ENCODE assay signal across 8 mouse cellular contexts in genomic region chr7:80534291-80535008, GRCm38 (mm10). TPM values are rescaled to one million over a fixed set of nuclear protein-coding genes. Genes with fewer than 3 reads are reported as not detected.
DNase-seq lines count a peak whose midpoint lies in the region; ATAC-seq and TF ChIP-seq lines count a peak whose summit lies in the region.

No protein-coding gene starts in this region.

- TF ChIP-seq EP300 in lung, postnatal 0 days (IDR thresholded peaks at IDR 0.05), result no peak

- intact Hi-C loops in left cerebral cortex, postnatal 25 days (cut with DNase I), result no loop called here

- H3K4me3 ChIP-seq in hindbrain, embryonic 11.5 days (ENCODE audit: low read depth, low read length), result peak overlapping the region; percentile 62
- peak overlapping the region; percentile 61 for H3K4me3 ChIP-seq in lung, postnatal 0 days (ENCODE audit: low read depth, low read length)

- H3K4me2 ChIP-seq in hindbrain, embryonic 11.5 days (replicated peaks; ENCODE audit: low read depth, low read length), result peak overlapping the region; percentile 96
- peak overlapping the region; percentile 96 for H3K4me2 ChIP-seq in lung, postnatal 0 days (replicated peaks; ENCODE audit: low read depth, low read length)

- 2% methylated on average over 32 of the region's 32 CpGs for WGBS in hindbrain, embryonic 11.5 days
- 2% methylated on average over 32 of the region's 32 CpGs for WGBS in lung, postnatal 0 days

- TF ChIP-seq CTCF in lung, postnatal 0 days (IDR thresholded peaks at IDR 0.05), result no peak

- ATAC-seq in hindbrain, embryonic 11.5 days (ENCODE audit: low FRiP score), result peak; percentile 55
- ATAC-seq in lung, postnatal 0 days, result no peak

- 0 out of 2 replicates have a peak overlapping the region, but pooled peaks have one; percentile 27 for H3K27ac ChIP-seq in hindbrain, embryonic 11.5 days (ENCODE audit: low read depth, low read length)
- H3K27ac ChIP-seq in lung, postnatal 0 days (ENCODE audit: low read length), result no peak overlapping the region; the same call in 1 of the 2 replicates

- H3K36me3 ChIP-seq in hindbrain, embryonic 11.5 days (ENCODE audit: control insufficient read depth, insufficient read depth, low read length), result no peaks in the 10 kb centered on the region
- no peaks in the 10 kb centered on the region for H3K36me3 ChIP-seq in lung, postnatal 0 days (ENCODE audit: insufficient read depth, low read length)

- H3K9me3 ChIP-seq in hindbrain, embryonic 11.5 days (ENCODE audit: control insufficient read depth, low read length), result no peaks in the 10 kb centered on the region
- H3K9me3 ChIP-seq in lung, postnatal 0 days (ENCODE audit: low read length), result no peaks in the 10 kb centered on the region

- H3K27me3 ChIP-seq in hindbrain, embryonic 11.5 days (ENCODE audit: control insufficient read depth, insufficient read depth, low read length), result no peaks in the 10 kb centered on the region
- no peaks in the 10 kb centered on the region for H3K27me3 ChIP-seq in lung, postnatal 0 days (replicated peaks; ENCODE audit: insufficient read depth, low read length)

- peak overlapping the region; percentile 74 for H3K9ac ChIP-seq in hindbrain, embryonic 11.5 days (ENCODE audit: low read depth, low read length)
- peak overlapping the region; percentile 59 for H3K9ac ChIP-seq in lung, postnatal 0 days (replicated peaks; ENCODE audit: low read depth)

- no peaks in the 10 kb centered on the region for H3K4me1 ChIP-seq in hindbrain, embryonic 11.5 days (replicated peaks; ENCODE audit: control insufficient read depth, insufficient read depth, low read length)
- H3K4me1 ChIP-seq in lung, postnatal 0 days (ENCODE audit: insufficient read depth, low read depth, low read length), result no peaks in the 10 kb centered on the region

- peak; percentile 37 for DNase-seq in adrenal gland, postnatal 14 days
- no peak for DNase-seq in adrenal gland, adult 2 months
- peak; percentile 87 for DNase-seq in CD4-positive helper T cell, adult 2 months (ENCODE audit: low read depth, low spot score)
- DNase-seq in embryo, embryonic 11 days, result peak; percentile 78
- peak; percentile 61 for DNase-seq in hindbrain, embryonic 11.5 days (ENCODE audit: low spot score)
- peak; percentile 66 for DNase-seq in lung, postnatal 0 days (ENCODE audit: low spot score)
- DNase-seq in spleen, postnatal 10 days (ENCODE audit: low spot score in 2 of 2), result peak; percentile 74 to 82
- DNase-seq in left cerebral cortex, postnatal 25 days (ENCODE audit: low spot score in 2 of 2), result no peak

RNA-seq across cellular contexts. Expression of gene Blm, which starts 0.5 kb away (rescaled TPM):
- 6.0 and 6.4 TPM in 2 replicates for total RNA-seq in adrenal gland, postnatal 14 days (2021)
- 1 to 10 TPM; 2.0 to 3.1 TPM for total RNA-seq in adrenal gland, adult 2 months (2021)
- polyA plus RNA-seq in adrenal gland, adult 2 months (2012; rRNA removed), result 0.16 and 0.17 TPM in 2 replicates
- polyA plus RNA-seq in hindbrain, embryonic 11.5 days (2014; fragmentation: Nextera tagmentation; extraction: Ambion mirVana), result 33.7 and 34.0 TPM in 2 replicates
- 2.4 and 2.5 TPM in 2 replicates for polyA plus RNA-seq in lung, postnatal 0 days (2015; fragmentation: Nextera tagmentation; extraction: Ambion mirVana)
- total RNA-seq in left cerebral cortex, postnatal 25 days (2021), result 1 to 10 TPM; 3.1 to 4.3 TPM

Comparison
In these comparisons a context has a peak if more than half of its experiments do, and no peak if none do; other contexts are left out.
1. DNase-seq: peak in adrenal gland, postnatal 14 days (single experiment), CD4-positive helper T cell, adult 2 months (single experiment), embryo, embryonic 11 days (single experiment), hindbrain, embryonic 11.5 days (single experiment), lung, postnatal 0 days (single experiment) and spleen, postnatal 10 days (2 of 2); none in adrenal gland, adult 2 months (single experiment) and left cerebral cortex, postnatal 25 days (0 of 2).